Mouse (Mus musculus): ENCODE results near the gene Gm10477. TPM values are rescaled to one million over a fixed set of nuclear protein-coding genes. Genes with fewer than 3 reads are reported as not detected.
"Not testable (repeated sequence)": the region's sequence is repeated elsewhere in the genome, so short reads cannot be mapped to it uniquely, and the experiment has no call there.

The Gm10477 gene
- not detected in 2 replicates for polyA plus RNA-seq (2016; fragmentation: Nextera tagmentation; extraction: Ambion mirVana)

- H3K36me3 ChIP-seq; H3K27me3 ChIP-seq (replicated peaks); H3K4me3 ChIP-seq; H3K9ac ChIP-seq; H3K4me1 ChIP-seq; H3K27ac ChIP-seq; H3K4me2 ChIP-seq; ATAC-seq; H3K9me3 ChIP-seq (replicated peaks): not testable (repeated sequence)
- 67% methylated on average over 6 of the region's 6 CpGs for WGBS (ENCODE audit: insufficient replicate concordance)
These were observed at the start of gene Gm10477 for GRCm38 (mm10) chrX:56524442-56524841. Gene Gm10477 (plus strand): TSS chrX:56524742.

- ATAC-seq = no peak
- 82% methylated on average over 3 of the region's 3 CpGs for WGBS (ENCODE audit: insufficient replicate concordance)
- H3K9ac ChIP-seq = no peak overlapping the region
- H3K27me3 ChIP-seq (replicated peaks) = no peaks in the 10 kb centered on the region
- H3K4me2 ChIP-seq = no peak overlapping the region
- H3K27ac ChIP-seq = no peak overlapping the region
- no peaks in the 10 kb centered on the region for H3K9me3 ChIP-seq (replicated peaks)
- no peaks in the 10 kb centered on the region for H3K4me1 ChIP-seq
- H3K4me3 ChIP-seq = no peak overlapping the region
- H3K36me3 ChIP-seq = peaks cover 39% of the 10 kb centered on the region
These were observed 47.0 kb upstream of the Gm10477 start for GRCm38 (mm10) chrX:56477553-56477952.

- no peak overlapping the region for H3K9ac ChIP-seq
- no peak overlapping the region for H3K27ac ChIP-seq
- no peak overlapping the region for H3K4me3 ChIP-seq
- no peaks in the 10 kb centered on the region for H3K9me3 ChIP-seq (replicated peaks)
- no peaks in the 10 kb centered on the region for H3K27me3 ChIP-seq (replicated peaks)
- 61% methylated on average over 3 of the region's 3 CpGs for WGBS (ENCODE audit: insufficient replicate concordance)
- H3K4me2 ChIP-seq = no peak overlapping the region
- ATAC-seq = no peak
- H3K4me1 ChIP-seq = no peaks in the 10 kb centered on the region
- H3K36me3 ChIP-seq = peaks cover 70% of the 10 kb centered on the region
These were observed 42.6 kb upstream of the Gm10477 start for GRCm38 (mm10) chrX:56481906-56482305.

- Histone ChIP-seq H3K9ac (no peak overlapping the region), H3K4me2 (no peak overlapping the region), H3K27me3 (replicated peaks) (no peaks in the 10 kb centered on the region), H3K4me3 (no peak overlapping the region), H3K4me1 (no peaks in the 10 kb centered on the region), H3K9me3 (replicated peaks) (no peaks in the 10 kb centered on the region), H3K27ac (no peak overlapping the region), H3K36me3 (peaks cover 64% of the 10 kb centered on the region)
- 5% methylated on average over 1 of the region's 1 CpGs for WGBS (ENCODE audit: insufficient replicate concordance)
- ATAC-seq = no peak
These were observed 34.8 kb upstream of the Gm10477 start for GRCm38 (mm10) chrX:56489758-56490157.

- H3K4me1 ChIP-seq = no peaks in the 10 kb centered on the region
- no peak overlapping the region for H3K4me3 ChIP-seq
- H3K27me3 ChIP-seq (replicated peaks) = no peaks in the 10 kb centered on the region
- H3K27ac ChIP-seq = no peak overlapping the region
- H3K4me2 ChIP-seq = no peak overlapping the region
- no peak for ATAC-seq
- H3K9ac ChIP-seq = no peak overlapping the region
- no peaks in the 10 kb centered on the region for H3K9me3 ChIP-seq (replicated peaks)
- WGBS (ENCODE audit: insufficient replicate concordance) = 82% methylated on average over 7 of the region's 7 CpGs
- H3K36me3 ChIP-seq = peaks cover 77% of the 10 kb centered on the region
These were observed 27.3 kb upstream of the Gm10477 start for GRCm38 (mm10) chrX:56497241-56497640.

- no peak overlapping the region for H3K9ac ChIP-seq
- no peak overlapping the region for H3K4me2 ChIP-seq
- no peaks in the 10 kb centered on the region for H3K4me1 ChIP-seq
- ATAC-seq = no peak
- H3K4me3 ChIP-seq = no peak overlapping the region
- no peaks in the 10 kb centered on the region for H3K36me3 ChIP-seq
- H3K9me3 ChIP-seq (replicated peaks) = no peaks in the 10 kb centered on the region
- H3K27me3 ChIP-seq (replicated peaks) = no peaks in the 10 kb centered on the region
- 6% methylated on average over 3 of the region's 3 CpGs for whole genome bisulfite sequencing (ENCODE audit: insufficient replicate concordance)
- no peak overlapping the region for H3K27ac ChIP-seq
These were observed 6.7 kb downstream of the Gm10477 start for GRCm38 (mm10) chrX:56531266-56531665.

- Histone ChIP-seq H3K27me3 (replicated peaks) (no peaks in the 10 kb centered on the region), H3K9me3 (replicated peaks) (no peaks in the 10 kb centered on the region), H3K9ac (no peak overlapping the region), H3K4me2 (no peak overlapping the region), H3K36me3 (no peaks in the 10 kb centered on the region), H3K4me3 (no peak overlapping the region), H3K4me1 (no peaks in the 10 kb centered on the region), H3K27ac (no peak overlapping the region)
- no peak for ATAC-seq
- WGBS (ENCODE audit: insufficient replicate concordance) = 42% methylated on average over 4 of the region's 4 CpGs
These were observed 12.6 kb downstream of the Gm10477 start for GRCm38 (mm10) chrX:56537162-56537561.

GRCm38 (mm10) chrX:56549506-56549905 lies 25.0 kb downstream of the Gm10477 start, which contains the start of gene Gm648:
Gene Gm648 (minus strand): TSS chrX:56549606.
- no peaks in the 10 kb centered on the region for H3K36me3 ChIP-seq

GRCm38 (mm10) chrX:56553584-56553983 lies 29.0 kb downstream of the Gm10477 start:
- H3K27me3 ChIP-seq (replicated peaks) = no peaks in the 10 kb centered on the region
- H3K9me3 ChIP-seq (replicated peaks) = no peaks in the 10 kb centered on the region
- WGBS (ENCODE audit: insufficient replicate concordance) = 54% methylated on average over 3 of the region's 3 CpGs
- no peak overlapping the region for H3K9ac ChIP-seq
- H3K4me3 ChIP-seq = no peak overlapping the region
- no peak overlapping the region for H3K4me2 ChIP-seq
- H3K36me3 ChIP-seq = no peaks in the 10 kb centered on the region
- H3K4me1 ChIP-seq = no peaks in the 10 kb centered on the region
- ATAC-seq = no peak
- no peak overlapping the region for H3K27ac ChIP-seq

More at GRCm38 (mm10) chrX:56549506-56549905, 25.0 kb downstream of the Gm10477 start, which contains the start of gene Gm648:
- Histone ChIP-seq H3K4me1 (no peaks in the 10 kb centered on the region), H3K27ac (no peak within 1 kb of the TSS), H3K27me3 (replicated peaks) (no peaks in the 10 kb centered on the region), H3K4me3 (no peak within 1 kb of the TSS), H3K4me2 (no peak within 1 kb of the TSS), H3K9ac (no peak within 1 kb of the TSS), H3K9me3 (replicated peaks) (no peaks in the 10 kb centered on the region)
- no peak for ATAC-seq
- WGBS (ENCODE audit: insufficient replicate concordance) = 75% methylated on average over 7 of the region's 7 CpGs

- H3K36me3 ChIP-seq = no peaks in the 10 kb centered on the region
- no peaks in the 10 kb centered on the region for H3K9me3 ChIP-seq (replicated peaks)
- H3K9ac ChIP-seq = no peak overlapping the region
- no peaks in the 10 kb centered on the region for H3K4me1 ChIP-seq
- H3K27ac ChIP-seq = no peak overlapping the region
- 10% methylated on average over 6 of the region's 6 CpGs for WGBS (ENCODE audit: insufficient replicate concordance)
- H3K4me2 ChIP-seq = no peak overlapping the region
- ATAC-seq = no peak
- H3K27me3 ChIP-seq (replicated peaks) = no peaks in the 10 kb centered on the region
- H3K4me3 ChIP-seq = no peak overlapping the region
These were observed 47.9 kb downstream of the Gm10477 start for GRCm38 (mm10) chrX:56572465-56572864.

Other genes starting within 250 kb of the Gm10477 start
- gene Zfp449, start 178.3 kb upstream of the Gm10477 start, polyA plus RNA-seq (2016; fragmentation: Nextera tagmentation; extraction: Ambion mirVana) = 1.2 and 1.5 TPM in 2 replicates
- gene Smim10l2a, start 150.2 kb upstream of the Gm10477 start, polyA plus RNA-seq (2016; fragmentation: Nextera tagmentation; extraction: Ambion mirVana) = 0.83 and 1.0 TPM in 2 replicates
- gene Gm2174, start 76.8 kb upstream of the Gm10477 start, polyA plus RNA-seq (2016; fragmentation: Nextera tagmentation; extraction: Ambion mirVana) = 1.0 TPM in 1 of 2 replicates, not detected in the other
- 43.6 and 43.9 TPM in 2 replicates for gene Ints6l, start 69.9 kb upstream of the Gm10477 start, polyA plus RNA-seq (2016; fragmentation: Nextera tagmentation; extraction: Ambion mirVana)
- not detected in 2 replicates for gene Gm648, start 24.9 kb downstream of the Gm10477 start, polyA plus RNA-seq (2016; fragmentation: Nextera tagmentation; extraction: Ambion mirVana)
- 14.1 and 14.6 TPM in 2 replicates for gene Mmgt1, start 73.3 kb downstream of the Gm10477 start, polyA plus RNA-seq (2016; fragmentation: Nextera tagmentation; extraction: Ambion mirVana)
- gene Slc9a6, start 85.0 kb downstream of the Gm10477 start, polyA plus RNA-seq (2016; fragmentation: Nextera tagmentation; extraction: Ambion mirVana) = 6.0 and 6.4 TPM in 2 replicates
- gene Fhl1, start 207.0 kb downstream of the Gm10477 start, polyA plus RNA-seq (2016; fragmentation: Nextera tagmentation; extraction: Ambion mirVana) = 12.4 and 13.5 TPM in 2 replicates

All from liver, embryonic 12.5 days (tissue).